Mouse (Mus musculus) intestine, embryonic 14.5 days (tissue): ENCODE results near the gene Slc22a14. TPM values are rescaled to one million over a fixed set of nuclear protein-coding genes. Genes with fewer than 3 reads are reported as not detected.

Experiments used
- ATAC-seq: fragments of 200-750 bp; cut with Nextera tagmentation; replicated peaks from 2 replicates; pipeline ENCODE4 v1.8.0; 2017; ENCODE audit warnings: low read depth, moderate number of reproducible peaks, moderate TSS enrichment, moderate library complexity; ENCODE audit not compliant: low FRiP score, low TSS enrichment
- DNase-seq: peaks from one replicate; pipeline ENCODE4 v3.0.0-alpha.2; 2018; ENCODE audit warnings: low spot score
- H3K27ac ChIP-seq: fragments of 300-500 bp; sonication (generic); 2 replicates; pipeline ENCODE4 v1.5.1; 2014; ENCODE audit warnings: low read depth, mild to moderate bottlenecking, control low read depth
- H3K27me3 ChIP-seq: fragments of 300-500 bp; sonication (generic); replicated peaks from 2 replicates; pipeline ENCODE4 v1.6.1; 2014; ENCODE audit warnings: low read length, control low read depth; ENCODE audit not compliant: control insufficient read depth, insufficient read depth
- H3K36me3 ChIP-seq: fragments of 300-500 bp; sonication (generic); 2 replicates; pipeline ENCODE4 v1.6.1; 2014; ENCODE audit warnings: low read length, control low read depth; ENCODE audit not compliant: control insufficient read depth, insufficient read depth
- H3K4me1 ChIP-seq: fragments of 300-500 bp; sonication (generic); replicated peaks from 2 replicates; pipeline ENCODE4 v1.6.1; 2014; ENCODE audit warnings: low read length, control low read depth, mixed read lengths; ENCODE audit not compliant: control insufficient read depth, insufficient read depth
- H3K4me2 ChIP-seq: fragments of 300-500 bp; sonication (generic); 2 replicates; pipeline ENCODE4 v1.6.1; 2014; ENCODE audit warnings: low read length
- H3K4me3 ChIP-seq: fragments of 300-500 bp; sonication (generic); 2 replicates; pipeline ENCODE4 v1.5.1; 2014; ENCODE audit warnings: low read depth, low read length, control low read depth, mixed read lengths
- H3K9ac ChIP-seq: fragments of 300-500 bp; sonication (generic); 2 replicates; pipeline ENCODE4 v1.6.1; 2014; ENCODE audit warnings: mild to moderate bottlenecking, low read length
- H3K9me3 ChIP-seq: fragments of 300-500 bp; sonication (generic); 2 replicates; pipeline ENCODE4 v1.6.1; 2016; ENCODE audit warnings: low read length, control low read depth; ENCODE audit not compliant: control insufficient read depth
- WGBS: fragments of 180-500 bp; shearing (Covaris S2); extraction: QIAGEN DNeasy Blood & Tissue Kit; methylation state at CpG from one replicate; pipeline ENCODE4 v1.1.7; 2014; 5-methylcytosine and 5-hydroxymethylcytosine counted together
- polyA plus RNA-seq: library from polyadenylated mRNA; unstranded; fragments of >200 nt; fragmentation: Nextera tagmentation; extraction: Ambion mirVana; gene quantifications from 2 replicates; pipeline ENCODE4 v1.2.1, GENCODE M21; 2014

The Slc22a14 gene
- polyA plus RNA-seq, 1 experiment from 2014 or later, result 0.11 TPM

- Histone ChIP-seq H3K9ac (no peak overlapping the region), H3K4me3 (no peak overlapping the region), H3K4me2 (no peak overlapping the region), H3K27ac (no peak overlapping the region), H3K9me3 (no peaks in the 10 kb centered on the region), H3K27me3 (no peaks in the 10 kb centered on the region), H3K4me1 (0 out of 2 replicates have a peak, but pooled peaks cover 6% of the 10 kb centered on the region), H3K36me3 (no peaks in the 10 kb centered on the region)
- WGBS, result 78% methylated on average over 12 of the region's 12 CpGs
- no peak for ATAC-seq
- DNase-seq, result no peak
These were observed 236.7 kb downstream of the Slc22a14 start for GRCm38 (mm10) chr9:119128436-119129181.

DNA sequence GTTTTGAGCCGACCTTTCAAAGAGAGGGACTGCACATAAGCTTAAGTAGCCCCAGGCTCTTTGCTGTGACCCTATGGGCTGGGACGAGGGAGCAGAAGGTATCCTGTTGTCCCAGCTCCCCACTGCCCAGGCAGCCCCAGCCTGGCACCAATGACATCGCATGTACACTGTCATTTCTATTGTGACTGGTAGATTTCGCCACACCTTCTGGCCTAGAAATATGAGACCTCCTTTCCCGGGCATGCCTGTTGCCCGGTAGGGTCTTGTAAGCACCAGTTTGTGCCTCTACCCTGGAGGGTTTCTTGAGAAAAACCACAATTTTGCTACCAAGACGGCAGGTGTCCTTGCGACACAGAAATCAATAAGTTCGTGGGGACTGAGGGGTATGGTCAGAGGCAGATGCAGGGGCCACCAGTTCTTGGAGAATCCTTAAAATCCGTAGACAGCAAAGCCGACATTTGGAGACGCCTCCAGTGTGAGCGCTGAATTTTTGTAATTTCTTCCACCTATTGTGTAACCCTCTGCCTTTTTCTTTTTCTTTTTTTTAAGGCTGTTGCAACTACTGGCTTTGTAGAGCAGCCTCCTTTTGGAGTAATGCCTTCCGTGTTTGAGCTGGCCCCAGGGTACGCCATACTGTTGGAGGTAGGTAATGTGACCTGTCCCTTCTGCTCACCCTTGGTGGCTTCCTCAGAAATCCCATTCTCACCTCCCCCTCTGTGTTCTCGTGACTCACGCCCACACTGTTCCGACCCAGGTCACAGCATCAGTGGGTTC, 242.6 kb downstream of the Slc22a14 start:
- Histone ChIP-seq H3K9me3 (no peaks in the 10 kb centered on the region), H3K27ac (no peak overlapping the region), H3K4me3 (no peak overlapping the region), H3K9ac (no peak overlapping the region), H3K36me3 (no peaks in the 10 kb centered on the region), H3K4me2 (no peak overlapping the region), H3K27me3 (no peaks in the 10 kb centered on the region), H3K4me1 (no peaks in the 10 kb centered on the region)
- WGBS, result 87% methylated on average over 18 of the region's 18 CpGs
- ATAC-seq (no peak), DNase-seq (no peak)

DNA sequence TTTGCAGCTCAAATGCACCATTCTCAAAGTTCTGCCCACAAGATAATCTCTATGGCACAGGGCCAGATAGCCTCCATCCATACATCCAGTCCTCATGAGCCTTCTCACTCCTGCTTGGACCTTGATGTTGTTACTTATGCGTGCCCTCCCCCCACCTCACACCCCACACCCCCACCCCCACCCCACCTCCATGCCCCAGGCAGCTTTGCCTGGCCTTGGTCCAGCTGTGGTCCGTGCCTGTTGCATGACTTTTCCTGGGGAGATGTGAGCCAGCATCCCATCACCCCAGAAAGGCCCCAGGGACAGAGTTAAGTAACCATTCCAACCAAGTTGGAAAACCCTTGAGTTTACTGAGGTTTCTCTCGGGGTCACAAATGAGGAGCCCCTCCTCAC, 245.2 kb downstream of the Slc22a14 start:
- Histone ChIP-seq H3K36me3 (no peaks in the 10 kb centered on the region), H3K4me2 (no peak overlapping the region), H3K9ac (no peak overlapping the region), H3K9me3 (no peaks in the 10 kb centered on the region), H3K27me3 (no peaks in the 10 kb centered on the region), H3K4me1 (no peaks in the 10 kb centered on the region), H3K27ac (no peak overlapping the region), H3K4me3 (no peak overlapping the region)
- DNase-seq (no peak), ATAC-seq (no peak)
- whole genome bisulfite sequencing, result 61% methylated on average over 3 of the region's 3 CpGs

Other genes starting within 250 kb of the Slc22a14 start
- gene Acaa1b, start 208.5 kb downstream of the Slc22a14 start, polyA plus RNA-seq, result 2.1 and 2.5 TPM in 2 replicates
- not detected in 2 replicates for gene Gm47289, start 206.4 kb downstream of the Slc22a14 start, polyA plus RNA-seq
- not detected in 2 replicates for gene Slc22a13, start 156.5 kb downstream of the Slc22a14 start, polyA plus RNA-seq
- 16.2 and 17.6 TPM in 2 replicates for gene Oxsr1, start 43.1 kb downstream of the Slc22a14 start, polyA plus RNA-seq
- 87.7 and 89.4 TPM in 2 replicates for gene Acaa1a, start 25.9 kb downstream of the Slc22a14 start, polyA plus RNA-seq
- gene Myd88, start 24.1 kb downstream of the Slc22a14 start, polyA plus RNA-seq, result 30.3 and 32.3 TPM in 2 replicates
- gene Xylb, start 8.2 kb downstream of the Slc22a14 start, polyA plus RNA-seq, result 11.2 and 12.5 TPM in 2 replicates
- gene Acvr2b, start 36.6 kb upstream of the Slc22a14 start, polyA plus RNA-seq, result 28.6 and 31.1 TPM in 2 replicates
- 23.2 and 27.2 TPM in 2 replicates for gene Exog, start 79.4 kb upstream of the Slc22a14 start, polyA plus RNA-seq
- 0.55 and 0.69 TPM in 2 replicates for gene Scn5a, start 213.5 kb upstream of the Slc22a14 start, polyA plus RNA-seq